ENCODE assay signal across 31 mouse cellular contexts in genomic region chr15:97287436-97288143, GRCm38 (mm10). TPM values are rescaled to one million over a fixed set of nuclear protein-coding genes. Genes with fewer than 3 reads are reported as not detected.
DNase-seq lines count a peak whose midpoint lies in the region; ATAC-seq and TF ChIP-seq lines count a peak whose summit lies in the region.
"Had no signal": no experiment of that assay in that cellular context is flagged by ENCODE, and none has a peak within 500 bp of the region (broad histone marks: within the 10 kb centered on the region; RNA-seq: fewer than 3 reads in every experiment).

No protein-coding gene starts in this region.

- peaks cover 5% of the 10 kb centered on the region; the same call in 1 of the 2 replicates for H3K36me3 ChIP-seq in lung, postnatal 0 days (ENCODE audit: insufficient read depth, low read length)
- H3K36me3 ChIP-seq in midbrain, embryonic 10.5 days, result 0 out of 2 replicates have a peak, but pooled peaks cover 3% of the 10 kb centered on the region
- H3K36me3 ChIP-seq: embryonic facial prominence, embryonic 15.5 days; forebrain, embryonic 12.5 days; G1E; heart, embryonic 12.5 days; kidney, embryonic 15.5 days; limb, embryonic 13.5 days; liver, embryonic 13.5 days; midbrain, embryonic 12.5 days had no signal

- no peak overlapping the region for H3K9ac ChIP-seq in lung, postnatal 0 days (replicated peaks; ENCODE audit: low read depth)
- H3K9ac ChIP-seq: embryonic facial prominence, embryonic 15.5 days; forebrain, embryonic 12.5 days; forebrain, postnatal 0 days; heart, embryonic 12.5 days; hindbrain, embryonic 14.5 days; kidney, embryonic 15.5 days; limb, embryonic 13.5 days; liver, embryonic 13.5 days; midbrain, embryonic 12.5 days had no signal

- no peak overlapping the region for H3K4me3 ChIP-seq in lung, postnatal 0 days (ENCODE audit: low read depth, low read length)
- no peak overlapping the region for H3K4me3 ChIP-seq in midbrain, embryonic 10.5 days
- H3K4me3 ChIP-seq: embryonic facial prominence, embryonic 15.5 days; forebrain, embryonic 12.5 days; heart, embryonic 12.5 days; kidney, embryonic 15.5 days; layer of hippocampus, adult 2 months; left cerebral cortex, adult 2 months; limb, embryonic 13.5 days; liver, embryonic 13.5 days; midbrain, embryonic 12.5 days had no signal

- no peaks in the 10 kb centered on the region for H3K9me3 ChIP-seq in lung, postnatal 0 days (ENCODE audit: low read length)
- H3K9me3 ChIP-seq in midbrain, embryonic 10.5 days (replicated peaks), result no peaks in the 10 kb centered on the region
- H3K9me3 ChIP-seq: embryonic facial prominence, embryonic 15.5 days; forebrain, embryonic 12.5 days; heart, embryonic 12.5 days; kidney, embryonic 15.5 days; limb, embryonic 13.5 days; liver, embryonic 13.5 days; midbrain, embryonic 12.5 days had no signal

- no peak for TF ChIP-seq CTCF in lung, postnatal 0 days (IDR thresholded peaks at IDR 0.05)

- WGBS in lung, postnatal 0 days, result 82% methylated on average over 5 of the region's 5 CpGs
- 88% methylated on average over 5 of the region's 5 CpGs for WGBS in midbrain, embryonic 10.5 days

- DNase-seq in lung, postnatal 0 days (ENCODE audit: low spot score), result peak; percentile 5
- DNase-seq in lung, adult 18-20 months, result no peak
- DNase-seq in ES-CJ7 (ENCODE audit: low read depth, low spot score) (peak; percentile 75), ZHBTc4 (ENCODE audit: low read depth, low spot score) (peak; percentile 54)
- no peak for DNase-seq in frontal cortex, postnatal 36 days (ENCODE audit: low spot score in 2 of 2)
- DNase-seq in left cerebral cortex, postnatal 4 days, result no peak
- no peak for DNase-seq in midbrain, embryonic 10.5 days (ENCODE audit: low spot score)
- DNase-seq: adrenal gland, adult 8-10 months; cerebellum, adult 2 months; cerebellum, postnatal 14 days; forebrain, postnatal 0 days; gastrocnemius, postnatal 10 days; kidney, postnatal 36 days; liver, embryonic 13.5 days; lung, adult 2 months; lung, postnatal 14 days; right cerebral cortex, postnatal 25 days; spleen, adult 18-20 months; thymus, postnatal 4 days had no signal

- H3K27me3 ChIP-seq in lung, postnatal 0 days (replicated peaks; ENCODE audit: insufficient read depth, low read length), result no peaks in the 10 kb centered on the region
- H3K27me3 ChIP-seq in midbrain, embryonic 10.5 days (ENCODE audit: low read depth, poor library complexity, severe bottlenecking), result no peaks in the 10 kb centered on the region
- H3K27me3 ChIP-seq: embryonic facial prominence, embryonic 15.5 days; forebrain, embryonic 12.5 days; heart, embryonic 12.5 days; kidney, embryonic 15.5 days; limb, embryonic 13.5 days; liver, embryonic 13.5 days; midbrain, embryonic 12.5 days had no signal

- intact Hi-C loops in left cerebral cortex, postnatal 4 days (cut with DNase I), result no loop called here

- no peak for TF ChIP-seq EP300 in lung, postnatal 0 days (IDR thresholded peaks at IDR 0.05)

- no peak overlapping the region for H3K4me2 ChIP-seq in lung, postnatal 0 days (replicated peaks; ENCODE audit: low read depth, low read length)
- H3K4me2 ChIP-seq: embryonic facial prominence, embryonic 15.5 days; forebrain, embryonic 12.5 days; heart, embryonic 12.5 days; hindbrain, embryonic 14.5 days; kidney, embryonic 15.5 days; limb, embryonic 13.5 days; liver, embryonic 13.5 days; midbrain, embryonic 12.5 days had no signal

- H3K4me1 ChIP-seq in lung, postnatal 0 days (ENCODE audit: insufficient read depth, low read depth, low read length), result no peaks in the 10 kb centered on the region
- H3K4me1 ChIP-seq in midbrain, embryonic 10.5 days, result peaks cover 11% of the 10 kb centered on the region
- H3K4me1 ChIP-seq: embryonic facial prominence, embryonic 15.5 days; heart, embryonic 12.5 days; liver, embryonic 13.5 days; midbrain, embryonic 12.5 days had no signal

- ATAC-seq in lung, postnatal 0 days, result no peak
- ATAC-seq: activated CD4-positive, CD25-positive, alpha-beta regulatory T cell, adult 4 months; forebrain, postnatal 0 days; intestine, postnatal 0 days had no signal

- H3K27ac ChIP-seq in lung, postnatal 0 days (ENCODE audit: low read length), result no peak overlapping the region
- no peak overlapping the region for H3K27ac ChIP-seq in midbrain, embryonic 10.5 days (replicated peaks)
- H3K27ac ChIP-seq: embryonic facial prominence, embryonic 15.5 days; forebrain, embryonic 12.5 days; hindbrain, embryonic 14.5 days; kidney, embryonic 15.5 days; left cerebral cortex, adult 2 months; liver, embryonic 13.5 days; midbrain, embryonic 12.5 days had no signal

RNA-seq across cellular contexts. Expression of gene Amigo2, which starts 40.5 kb away (rescaled TPM):
- polyA plus RNA-seq in lung, postnatal 0 days (2015; fragmentation: Nextera tagmentation; extraction: Ambion mirVana), result 12.3 and 12.9 TPM in 2 replicates
- 10 to 100 TPM; 11.1 to 13.0 TPM for total RNA-seq in left cerebral cortex, postnatal 4 days (2021)
- polyA plus RNA-seq in midbrain, embryonic 10.5 days (2016; fragmentation: Nextera tagmentation; extraction: Ambion mirVana), result 4.3 and 4.4 TPM in 2 replicates
- polyA plus RNA-seq: G1E had no signal

RNA-seq across cellular contexts. Expression of gene Pced1b, which starts 40.7 kb away (rescaled TPM):
- 8.9 and 9.0 TPM in 2 replicates for polyA plus RNA-seq in lung, postnatal 0 days (2015; fragmentation: Nextera tagmentation; extraction: Ambion mirVana)
- 1 to 10 TPM; 9.4 to 9.6 TPM for total RNA-seq in left cerebral cortex, postnatal 4 days (2021)
- polyA plus RNA-seq in midbrain, embryonic 10.5 days (2016; fragmentation: Nextera tagmentation; extraction: Ambion mirVana), result 4.6 and 4.9 TPM in 2 replicates

Comparison
In these comparisons a context has a peak if more than half of its experiments do, and no peak if none do; other contexts are left out.
1. DNase-seq: peak in lung, postnatal 0 days (single experiment), ES-CJ7 (single experiment) and ZHBTc4 (single experiment); none in lung, adult 18-20 months (0 of 2), frontal cortex, postnatal 36 days (0 of 2), left cerebral cortex, postnatal 4 days (single experiment) and midbrain, embryonic 10.5 days (single experiment).